Mouse (Mus musculus) skeletal muscle tissue, postnatal 0 days (tissue): ENCODE results near the gene Lrfn3. TPM values are rescaled to one million over a fixed set of nuclear protein-coding genes. Genes with fewer than 3 reads are reported as not detected.

Source experiments
- polyA plus RNA-seq: library from polyadenylated mRNA; unstranded; fragments of >200 nt; fragmentation: Nextera tagmentation; extraction: Ambion mirVana; gene quantifications from 2 replicates; pipeline ENCODE4 v1.2.1, GENCODE M21; 2015

Gene Lrfn3
- polyA plus RNA-seq = 1.1 TPM in 2 replicates

GRCm38 (mm10) chr7:30362652-30363343 lies at the start of gene Lrfn3:
Gene Lrfn3, minus strand, starts transcription at chr7:30362772.

GRCm38 (mm10) chr7:30323795-30324194 lies 38.8 kb downstream of the Lrfn3 start, which contains the start of gene Sdhaf1:
Gene Sdhaf1, minus strand, starts transcription at chr7:30323895.

GRCm38 (mm10) chr7:30321539-30322284 lies 40.9 kb downstream of the Lrfn3 start, which contains the start of gene E130208F15Rik:
Gene E130208F15Rik, plus strand, starts transcription at chr7:30321740.

GRCm38 (mm10) chr7:30314721-30315155 lies 47.8 kb downstream of the Lrfn3 start, which contains the start of gene Syne4:
Gene Syne4, plus strand, starts transcription at chr7:30314807.

GRCm38 (mm10) chr7:30308076-30309005 lies 54.2 kb downstream of the Lrfn3 start, which contains the start of gene Alkbh6:
Gene Alkbh6, plus strand, starts transcription at chr7:30308717.

Other genes starting within 250 kb of the Lrfn3 start
- 3.3 and 3.8 TPM in 2 replicates for gene Zfp382, start 240.8 kb downstream of the Lrfn3 start, polyA plus RNA-seq
- 5.1 and 6.2 TPM in 2 replicates for gene Zfp146, start 193.0 kb downstream of the Lrfn3 start, polyA plus RNA-seq
- 300 and 438 TPM in 2 replicates for gene Cox7a1, start 178.6 kb downstream of the Lrfn3 start, polyA plus RNA-seq
- 81.5 and 93.6 TPM in 2 replicates for gene Capns1, start 164.0 kb downstream of the Lrfn3 start, polyA plus RNA-seq
- gene Polr2i, start 130.8 kb downstream of the Lrfn3 start, polyA plus RNA-seq = 125 and 135 TPM in 2 replicates
- 84.9 and 101 TPM in 2 replicates for gene Tbcb, start 130.5 kb downstream of the Lrfn3 start, polyA plus RNA-seq
- gene Ovol3, start 127.0 kb downstream of the Lrfn3 start, polyA plus RNA-seq = 1.5 and 1.8 TPM in 2 replicates
- gene Thap8, start 82.7 kb downstream of the Lrfn3 start, polyA plus RNA-seq = 0.44 and 0.58 TPM in 2 replicates
- 2.5 and 3.6 TPM in 2 replicates for gene Wdr62, start 82.4 kb downstream of the Lrfn3 start, polyA plus RNA-seq
- 10.4 and 11.7 TPM in 2 replicates for gene Clip3, start 71.0 kb downstream of the Lrfn3 start, polyA plus RNA-seq
- 47.9 and 48.6 TPM in 2 replicates for gene Alkbh6, start 54.1 kb downstream of the Lrfn3 start, polyA plus RNA-seq
- gene Syne4, start 48.0 kb downstream of the Lrfn3 start, polyA plus RNA-seq = 4.4 and 5.0 TPM in 2 replicates
- gene E130208F15Rik, start 41.0 kb downstream of the Lrfn3 start, polyA plus RNA-seq = 1.6 TPM in 1 of 2 replicates, not detected in the other
- gene Sdhaf1, start 38.9 kb downstream of the Lrfn3 start, polyA plus RNA-seq = 19.2 and 19.3 TPM in 2 replicates
- 68.8 and 91.3 TPM in 2 replicates for gene Tyrobp, start 51.0 kb upstream of the Lrfn3 start, polyA plus RNA-seq
- 2.9 and 3.6 TPM in 2 replicates for gene Hcst, start 57.1 kb upstream of the Lrfn3 start, polyA plus RNA-seq
- 0.27 and 0.44 TPM in 2 replicates for gene Nfkbid, start 59.0 kb upstream of the Lrfn3 start, polyA plus RNA-seq
- 2.2 and 2.6 TPM in 2 replicates for gene Aplp1, start 82.8 kb upstream of the Lrfn3 start, polyA plus RNA-seq
- gene Kirrel2, start 94.9 kb upstream of the Lrfn3 start, polyA plus RNA-seq = 0.09 and 0.23 TPM in 2 replicates
- gene Nphs1, start 95.5 kb upstream of the Lrfn3 start, polyA plus RNA-seq = 0.10 TPM in 1 of 2 replicates, not detected in the other
- 0.07 TPM in 1 of 2 replicates, not detected in the other for gene Prodh2, start 130.8 kb upstream of the Lrfn3 start, polyA plus RNA-seq
- 1.6 and 1.7 TPM in 2 replicates for gene Arhgap33, start 172.3 kb upstream of the Lrfn3 start, polyA plus RNA-seq
- gene Hspb6, start 189.4 kb upstream of the Lrfn3 start, polyA plus RNA-seq = 249 and 337 TPM in 2 replicates
- gene Proser3, start 189.5 kb upstream of the Lrfn3 start, polyA plus RNA-seq = 3.3 TPM in 2 replicates
- 27.5 and 27.9 TPM in 2 replicates for gene Lin37, start 197.1 kb upstream of the Lrfn3 start, polyA plus RNA-seq
- 84.5 and 85.4 TPM in 2 replicates for gene U2af1l4, start 200.5 kb upstream of the Lrfn3 start, polyA plus RNA-seq
- gene Gm49396, start 200.6 kb upstream of the Lrfn3 start, polyA plus RNA-seq = 3.2 and 3.3 TPM in 2 replicates
- gene Psenen, start 200.9 kb upstream of the Lrfn3 start, polyA plus RNA-seq = 120 and 135 TPM in 2 replicates
- gene Igflr1, start 202.7 kb upstream of the Lrfn3 start, polyA plus RNA-seq = 0.66 and 1.7 TPM in 2 replicates
- 3.0 and 3.9 TPM in 2 replicates for gene Kmt2b, start 226.0 kb upstream of the Lrfn3 start, polyA plus RNA-seq
- 0.10 and 0.15 TPM in 2 replicates for gene Zbtb32, start 236.1 kb upstream of the Lrfn3 start, polyA plus RNA-seq